Mouse (Mus musculus): Measurements from ENCODE around the gene Desi2. TPM values are rescaled to one million over a fixed set of nuclear protein-coding genes. Genes with fewer than 3 reads are reported as not detected.
"Not testable (repeated sequence)": the region's sequence is repeated elsewhere in the genome, so short reads cannot be mapped to it uniquely, and the experiment has no call there.

Gene Desi2
- total RNA-seq, 2 experiments from 2014 or later, result 23.4 to 23.8 TPM

DNA sequence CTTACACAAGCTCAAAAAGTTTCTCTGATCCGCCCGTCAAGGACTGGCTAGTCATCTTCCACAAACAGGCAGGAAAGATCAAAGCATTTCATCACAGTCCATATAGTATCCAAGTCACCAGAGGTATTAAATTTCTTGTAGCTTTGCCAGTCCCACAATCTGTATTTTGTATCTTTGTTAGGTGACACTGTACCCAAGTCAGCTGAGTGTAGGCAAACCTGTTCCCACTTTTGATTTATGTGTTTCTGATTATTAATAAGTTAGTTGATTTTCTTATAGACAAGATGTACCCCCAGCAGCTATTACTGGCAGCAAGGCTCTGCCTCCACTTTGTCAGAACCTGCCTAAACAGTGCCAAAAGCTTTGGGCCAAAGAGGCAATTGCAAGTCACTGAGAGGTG, 71.6 kb downstream of the Desi2 start:
- DNase-seq, result no peak

DNA sequence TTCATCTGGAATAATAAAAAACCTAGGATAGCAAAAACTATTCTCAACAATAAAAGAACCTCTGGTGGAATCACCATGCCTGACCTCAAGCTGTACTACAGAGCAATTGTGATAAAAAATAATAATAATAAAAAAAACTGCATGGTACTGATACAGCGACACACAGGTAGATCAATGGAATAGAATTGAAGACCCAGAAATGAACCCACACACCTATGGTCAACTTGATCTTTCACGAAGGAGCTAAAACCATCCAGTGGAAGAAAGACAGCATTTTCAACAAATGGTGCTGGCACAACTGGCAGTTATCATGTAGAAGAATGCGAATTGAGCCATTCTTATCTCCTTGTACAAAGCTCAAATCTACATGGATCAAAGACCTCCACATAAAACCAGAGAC, 78.2 kb downstream of the Desi2 start:
- DNase-seq, result not testable (repeated sequence)

DNA sequence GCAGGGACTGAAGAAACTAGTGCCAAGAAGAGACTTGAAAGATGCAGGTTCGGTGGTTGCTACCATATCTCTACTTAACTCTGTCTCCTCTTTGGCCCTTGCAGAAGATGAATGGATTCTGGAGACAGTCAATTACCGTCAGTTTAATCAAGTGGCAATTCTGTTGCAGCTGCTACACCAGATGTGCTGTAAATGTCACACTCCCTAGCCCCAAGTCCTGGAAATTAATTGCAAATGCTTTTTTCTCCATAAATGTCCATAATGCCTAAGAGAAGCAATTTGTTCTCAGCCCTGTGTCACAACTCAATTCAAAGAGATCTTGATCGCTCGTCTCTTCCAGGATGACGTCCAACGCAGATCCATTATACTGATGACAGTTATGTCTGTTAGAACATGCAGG, 83.4 kb downstream of the Desi2 start:
- DNase-seq, result no peak

DNA sequence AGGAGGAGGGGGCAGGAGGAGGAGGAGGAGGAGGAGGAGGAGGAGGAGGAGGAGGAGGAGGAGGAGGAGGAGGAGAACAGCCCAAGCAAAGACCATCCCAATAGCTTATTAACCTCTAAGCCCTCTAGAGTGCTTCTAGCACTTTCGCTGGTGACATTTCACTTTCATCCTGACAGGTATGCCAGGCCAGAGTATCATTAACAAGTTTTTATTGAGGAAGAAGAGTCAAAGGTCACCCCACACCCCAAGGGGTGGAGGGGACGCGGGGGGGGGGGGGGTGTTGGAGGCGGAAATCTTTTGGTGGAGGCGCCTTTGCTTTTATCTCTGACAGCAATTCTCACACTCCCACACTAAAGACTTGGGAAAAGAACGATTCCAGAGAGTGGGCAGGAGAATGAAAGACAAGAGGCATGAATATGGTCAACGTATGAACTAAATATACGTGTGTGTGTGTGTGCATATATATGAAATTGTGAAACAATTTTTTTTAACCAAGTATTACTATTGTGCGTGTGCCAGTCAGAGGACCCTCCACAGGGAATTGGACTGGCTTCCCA, 88.0 kb downstream of the Desi2 start:
- no peak for DNase-seq

DNA sequence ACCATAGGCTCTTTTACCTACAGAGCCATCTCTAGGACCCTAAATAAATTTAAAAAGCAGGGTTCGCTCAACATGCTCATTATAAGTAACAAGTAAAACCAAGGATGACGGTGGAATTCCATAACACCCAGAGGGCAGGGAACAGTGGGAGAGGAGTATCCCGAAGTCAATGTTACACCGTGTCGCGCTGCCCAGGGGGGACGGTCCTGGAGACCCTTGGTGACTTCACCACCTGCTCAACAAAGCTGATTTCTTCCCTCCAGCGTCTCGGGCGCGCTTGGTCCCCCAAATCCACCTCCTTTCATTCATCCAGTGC, 88.5 kb downstream of the Desi2 start:
- DNase-seq, result no peak

DNA sequence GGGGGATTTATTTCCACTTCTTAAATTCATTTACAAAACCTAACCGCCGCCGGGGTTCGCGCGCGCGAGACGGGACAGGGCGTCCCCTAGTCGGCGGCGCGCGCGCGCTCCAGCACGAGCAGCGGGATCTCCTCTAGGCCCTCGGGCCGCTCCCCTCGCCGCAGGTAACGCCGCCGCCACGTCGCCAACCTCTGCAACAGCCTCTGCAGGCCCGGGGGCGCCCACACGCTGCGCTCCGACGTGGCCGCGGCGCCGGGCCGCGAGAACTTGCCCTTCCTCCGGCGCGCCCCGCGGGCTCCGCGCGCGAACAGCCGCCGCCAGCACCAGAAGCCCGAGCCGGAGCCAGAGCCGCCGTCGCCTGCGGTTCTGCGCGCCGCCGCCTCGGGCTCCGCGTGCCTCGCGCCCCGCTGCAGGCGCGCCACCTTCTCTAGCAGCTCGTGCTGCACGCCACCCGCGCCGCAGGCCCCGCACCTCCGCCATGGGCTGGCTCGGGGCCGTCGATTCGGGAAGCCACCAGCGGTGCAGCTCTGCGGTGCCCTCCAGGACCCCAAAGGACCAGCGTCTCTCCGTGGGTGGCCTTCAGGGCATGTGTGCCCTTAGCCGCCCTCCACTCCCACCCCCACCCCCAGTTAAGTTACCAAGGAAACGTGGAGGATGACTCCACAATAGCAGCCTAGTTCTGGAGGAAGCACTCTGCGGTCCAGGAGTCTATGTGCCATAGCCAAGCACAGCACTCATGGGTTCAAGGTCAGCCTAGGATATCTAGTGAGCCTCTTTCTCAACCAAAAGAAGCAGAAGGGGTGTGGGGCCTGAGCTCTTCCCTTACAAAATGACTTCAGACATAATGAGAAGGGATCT, 89.1 kb downstream of the Desi2 start:
- DNase-seq, result peak; percentile 80

DNA sequence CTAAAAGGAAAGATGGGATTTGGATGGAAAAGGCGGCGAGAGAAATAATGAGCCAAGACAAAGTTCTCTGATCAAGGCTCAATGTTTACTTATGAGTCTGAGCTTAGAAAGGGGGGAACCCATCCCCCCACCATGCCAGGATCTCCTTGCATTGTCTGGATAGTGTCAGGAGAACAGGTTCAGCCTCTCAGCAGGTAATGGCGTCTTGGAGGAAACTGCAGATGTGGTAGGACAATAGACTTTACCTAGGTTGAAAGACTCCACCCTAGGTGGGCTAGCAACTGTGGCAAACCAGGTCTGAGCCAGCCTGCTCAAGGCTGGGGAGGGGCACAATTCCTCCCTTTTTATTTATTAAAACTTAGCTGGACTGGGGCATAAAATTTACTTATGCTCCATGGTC, 96.1 kb downstream of the Desi2 start:
- DNase-seq, result not testable (repeated sequence)

DNA sequence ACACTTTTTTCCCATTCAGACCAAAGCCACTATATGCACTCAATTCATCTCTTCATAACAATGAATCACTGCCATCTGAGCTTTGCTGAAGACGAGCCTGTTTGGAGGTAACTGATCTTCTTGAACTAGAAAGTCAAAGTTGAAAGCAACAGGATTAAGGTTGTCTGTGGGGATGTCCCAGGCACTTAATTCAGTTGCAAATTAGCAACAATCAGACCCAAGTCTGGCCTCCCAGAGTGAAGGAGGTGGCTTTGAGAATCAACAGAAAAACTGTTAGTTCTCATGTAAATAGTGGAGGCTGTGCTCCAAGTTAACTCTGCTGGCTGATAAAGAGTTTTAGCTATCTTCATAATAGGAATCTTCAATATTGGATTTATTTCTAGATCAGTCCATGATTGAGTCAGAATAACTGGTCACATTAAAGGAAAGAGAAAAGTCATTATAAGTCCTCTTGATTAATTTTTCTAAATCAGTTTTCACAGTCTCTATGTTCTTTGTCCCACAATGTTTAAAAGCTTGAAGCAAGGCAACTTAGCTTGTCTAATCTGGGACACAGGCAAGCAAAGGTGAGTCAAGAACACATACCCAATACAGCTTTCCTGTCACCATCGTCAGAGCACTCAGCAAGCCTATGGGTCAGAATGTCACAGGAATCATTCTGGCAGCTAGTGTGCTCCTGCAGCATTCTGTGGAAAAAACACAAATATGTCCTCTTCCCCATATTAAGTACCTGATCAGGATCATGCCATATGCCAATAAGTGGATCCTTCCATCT, 96.9 kb downstream of the Desi2 start:
- DNase-seq, result no peak

DNA sequence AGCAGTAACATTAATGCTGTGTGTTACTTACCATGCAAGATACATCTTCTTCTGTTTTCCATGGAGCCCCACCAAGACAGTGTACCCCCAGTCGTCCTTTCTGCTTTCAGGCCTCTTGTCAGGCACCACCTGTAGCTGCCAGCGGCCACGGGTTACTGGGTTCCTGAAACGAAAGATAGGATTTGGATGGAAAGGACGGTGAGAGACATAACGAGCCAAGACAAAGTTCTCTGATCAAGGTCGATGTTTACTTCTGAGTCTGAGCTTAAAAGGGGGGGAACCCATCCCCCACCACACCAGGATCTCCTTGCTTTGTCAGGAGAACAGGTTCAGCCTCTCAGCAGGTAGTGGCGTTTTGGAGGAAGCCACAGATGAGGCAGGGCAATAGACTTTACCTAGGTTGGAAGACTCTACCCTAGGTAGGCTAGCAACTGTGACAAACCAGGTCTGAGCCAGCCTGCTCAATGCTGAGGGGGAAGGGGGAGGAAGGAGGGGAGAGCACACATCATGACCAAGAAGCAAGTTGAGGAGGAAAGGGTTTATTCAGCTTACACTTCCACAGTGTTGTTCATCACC, 100.5 kb downstream of the Desi2 start:
- DNase-seq, result no peak

DNA sequence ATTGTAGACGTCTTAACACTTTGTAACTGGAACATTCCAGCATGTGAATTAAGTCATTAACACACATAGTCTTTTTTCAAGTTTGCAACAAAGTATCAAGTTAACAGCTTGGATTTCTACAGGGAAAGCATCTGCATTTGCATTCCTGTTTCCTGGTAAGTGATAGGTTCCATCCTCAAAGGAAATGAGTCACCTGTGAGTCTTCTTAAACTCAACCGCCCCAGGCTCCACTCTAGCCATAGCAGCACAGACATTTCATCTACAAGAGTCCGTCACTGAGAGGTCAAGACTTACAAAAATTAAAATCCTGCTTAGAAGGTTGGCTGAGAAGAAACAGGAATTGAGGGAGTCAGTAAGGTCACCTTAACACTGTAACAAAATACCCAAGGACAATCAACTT, 104.5 kb downstream of the Desi2 start:
- DNase-seq, result no peak

DNA sequence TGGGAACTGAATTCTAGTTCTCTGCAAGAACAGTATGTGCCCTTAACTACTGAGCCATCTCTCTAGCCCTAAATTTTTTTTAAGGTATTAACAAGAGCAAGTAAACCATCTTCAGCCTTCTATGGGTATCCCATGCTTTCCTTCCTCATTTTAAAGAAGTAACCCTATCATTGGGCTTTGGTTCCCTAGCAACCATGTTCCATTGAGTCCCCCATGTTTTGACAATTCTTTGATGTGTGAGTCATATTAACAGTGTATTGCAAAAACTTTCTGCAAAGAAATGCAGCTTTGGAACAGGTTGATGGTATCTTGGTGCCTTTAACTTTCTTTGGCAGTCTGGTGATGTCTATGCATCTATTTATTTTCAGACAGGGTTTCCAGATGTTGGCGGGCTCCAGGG, 106.8 kb downstream of the Desi2 start:
- no peak for DNase-seq

DNA sequence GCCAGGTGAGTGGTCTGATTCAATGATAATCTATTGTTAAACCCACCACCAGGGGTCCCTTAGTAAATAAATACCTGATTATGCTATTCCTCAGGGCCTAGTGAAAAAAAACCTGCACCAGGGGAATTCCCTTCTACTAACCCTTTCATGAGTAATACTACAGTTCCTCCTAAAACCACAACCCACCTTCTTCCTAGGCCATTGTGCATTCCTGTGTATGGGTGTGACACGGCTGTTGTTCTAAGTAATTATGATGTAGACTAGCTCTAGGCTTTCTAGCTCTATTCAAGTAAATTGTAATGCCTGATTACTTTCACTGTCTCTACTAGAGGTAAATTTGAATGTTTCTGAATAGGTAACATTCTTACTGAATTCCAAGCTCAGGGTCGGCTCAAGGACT, 114.0 kb downstream of the Desi2 start:
- not testable (repeated sequence) for DNase-seq

DNA sequence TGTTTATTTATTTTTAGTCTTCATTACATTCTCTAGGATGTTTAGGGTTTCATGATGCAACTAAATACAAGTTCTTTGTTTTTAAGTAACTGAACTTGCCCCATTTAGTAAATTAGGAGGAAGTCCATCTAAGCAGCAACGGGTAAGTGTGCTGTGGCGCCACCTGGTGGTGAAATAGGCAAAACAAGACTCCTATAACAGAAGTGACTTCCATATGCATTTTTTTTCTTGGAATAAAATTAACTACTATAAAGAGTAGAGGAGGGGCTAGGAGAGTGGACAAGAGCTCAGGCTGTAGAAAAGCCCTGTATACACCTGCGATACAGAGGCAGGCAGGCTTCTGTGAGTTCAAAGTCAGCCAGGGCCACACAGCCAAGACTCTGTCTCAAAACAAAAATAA, 116.2 kb downstream of the Desi2 start:
- peak; percentile 86 for DNase-seq

Other genes starting within 250 kb of the Desi2 start
- gene Catspere2, start 204.0 kb upstream of the Desi2 start, total RNA-seq (2021), result under 1 TPM; 0.27 to 0.91 TPM
- gene Cox20, start 131.7 kb downstream of the Desi2 start, total RNA-seq (2021), result 10 to 100 TPM; 78.7 to 88.8 TPM
- gene Hnrnpu, start 150.4 kb downstream of the Desi2 start, total RNA-seq (2021), result 100 to 1,000 TPM; 328 to 391 TPM
- 1 to 10 TPM; 2.8 to 4.6 TPM for gene Efcab2, start 218.7 kb downstream of the Desi2 start, total RNA-seq (2021)

All from adrenal gland, postnatal 10 days (tissue).